Mouse (Mus musculus) MEL (cell line): Measurements from ENCODE around the gene Morn1. TPM values are rescaled to one million over a fixed set of nuclear protein-coding genes. Genes with fewer than 3 reads are reported as not detected.

Experiments
- DNase-seq: peaks from one replicate; pipeline ENCODE4 v3.0.0; 2011; ENCODE audit warnings: low read depth, low spot score
- H3K27ac ChIP-seq: 2 replicates; pipeline ENCODE4 v1.5.1; 2012; ENCODE audit warnings: low read depth, mild to moderate bottlenecking, control low read depth, low read length, moderate library complexity; ENCODE audit not compliant: control insufficient read depth
- H3K27me3 ChIP-seq, 2 experiments: fragments of 150-350 bp in 1 of 2; sonication (generic) in 1 of 2; 2 replicates each; pipeline ENCODE4 v1.6.1; 2012; ENCODE audit warnings: low read length in 2 of 2, mild to moderate bottlenecking in 2 of 2, improper control_type of control experiment in 1 of 2, moderate library complexity in 1 of 2; ENCODE audit not compliant: insufficient read depth in 2 of 2, control insufficient read depth in 1 of 2
- H3K36me3 ChIP-seq, 2 experiments: 2 replicates each; pipeline ENCODE4 v1.6.1; 2012 to 2014; ENCODE audit warnings: low read length in 2 of 2, improper control_type of control experiment in 1 of 2, inconsistent platforms in 1 of 2, mild to moderate bottlenecking in 1 of 2; ENCODE audit not compliant: insufficient read depth in 2 of 2, control insufficient read depth in 1 of 2
- H3K4me1 ChIP-seq, 2 experiments: fragments of 150-350 bp in 1 of 2; sonication (generic) in 1 of 2; 2 replicates each; pipeline ENCODE4 v1.6.1; 2012; ENCODE audit warnings: low read length in 2 of 2, improper control_type of control experiment in 1 of 2, mild to moderate bottlenecking in 1 of 2; ENCODE audit not compliant: insufficient read depth in 2 of 2, control insufficient read depth in 1 of 2
- H3K4me3 ChIP-seq, 2 experiments: fragments of 150-350 bp in 1 of 2; sonication (generic) in 1 of 2; 2 replicates each; pipeline ENCODE4 v1.5.1; 2012; ENCODE audit warnings: low read depth in 2 of 2, low read length in 2 of 2, mild to moderate bottlenecking in 2 of 2, moderate library complexity in 2 of 2, control low read depth in 1 of 2, improper control_type of control experiment in 1 of 2; ENCODE audit not compliant: control insufficient read depth in 1 of 2, insufficient read depth in 1 of 2
- H3K79me2 ChIP-seq: 2 replicates; pipeline ENCODE4 v1.6.1; 2012; ENCODE audit warnings: mild to moderate bottlenecking, low read length, moderate library complexity; ENCODE audit not compliant: control insufficient read depth, poor library complexity, insufficient read depth
- H3K9ac ChIP-seq: 2 replicates; pipeline ENCODE4 v1.6.1; 2012; ENCODE audit warnings: low read depth, mild to moderate bottlenecking, control low read depth, low read length, moderate library complexity; ENCODE audit not compliant: control insufficient read depth, poor library complexity, severe bottlenecking
- H3K9me3 ChIP-seq: fragments of 150-350 bp; sonication (generic); replicated peaks from 2 replicates; pipeline ENCODE4 v1.6.1; 2012; ENCODE audit warnings: mild to moderate bottlenecking, low read length, improper control_type of control experiment, moderate library complexity; ENCODE audit not compliant: insufficient read depth
- CHD2 ChIP-seq: IDR thresholded peaks from 2 replicates; pipeline ENCODE4 v1.6.1; 2011; ENCODE audit warnings: low read length, improper control_type of control experiment
- ELF1 ChIP-seq: IDR thresholded peaks from 2 replicates; pipeline ENCODE4 v1.6.1; 2014; ENCODE audit warnings: low read depth, mild to moderate bottlenecking, inconsistent platforms, low read length, improper control_type of control experiment, moderate library complexity
- EP300 ChIP-seq, 2 experiments: IDR thresholded peaks; 2 replicates each; pipeline ENCODE4 v1.6.1; 2011; ENCODE audit warnings: improper control_type of control experiment in 2 of 2, low read length in 2 of 2, low read depth in 1 of 2, mild to moderate bottlenecking in 1 of 2
- GABPA ChIP-seq: IDR thresholded peaks from 2 replicates; pipeline ENCODE4 v1.6.1; 2012; ENCODE audit warnings: low read depth, mild to moderate bottlenecking, inconsistent platforms, low read length, improper control_type of control experiment, moderate library complexity
- GATA1 ChIP-seq: IDR thresholded peaks from 2 replicates; pipeline ENCODE4 v1.6.1; 2011; ENCODE audit warnings: low read depth, low read length, improper control_type of control experiment
- HCFC1 ChIP-seq: IDR thresholded peaks from 2 replicates; pipeline ENCODE4 v1.6.1; 2012; ENCODE audit warnings: low read depth, mild to moderate bottlenecking, inconsistent platforms, low read length, improper control_type of control experiment, moderate library complexity
- MAFK ChIP-seq: IDR thresholded peaks from 2 replicates; pipeline ENCODE4 v1.6.1; 2011; ENCODE audit warnings: low read depth, mild to moderate bottlenecking, low read length, improper control_type of control experiment, borderline replicate concordance
- MAX ChIP-seq: IDR thresholded peaks from 2 replicates; pipeline ENCODE4 v1.6.1; 2011; ENCODE audit warnings: low read length, improper control_type of control experiment
- MAZ ChIP-seq: IDR thresholded peaks from 2 replicates; pipeline ENCODE4 v1.6.1; 2012; ENCODE audit warnings: low read depth, mild to moderate bottlenecking, inconsistent platforms, low read length, improper control_type of control experiment
- MEF2A ChIP-seq: IDR thresholded peaks from 2 replicates; pipeline ENCODE4 v1.6.1; 2014; ENCODE audit warnings: low read depth, mild to moderate bottlenecking, inconsistent platforms, low read length, improper control_type of control experiment; ENCODE audit not compliant: poor library complexity, insufficient replicate concordance, severe bottlenecking; ENCODE audit errors: extremely low read depth
- MXI1 ChIP-seq: IDR thresholded peaks from 2 replicates; pipeline ENCODE4 v1.6.1; 2011; ENCODE audit warnings: mild to moderate bottlenecking, low read depth, low read length, improper control_type of control experiment
- NELFE ChIP-seq: IDR thresholded peaks from 2 replicates; pipeline ENCODE4 v1.6.1; 2011; ENCODE audit warnings: low read depth, low read length, improper control_type of control experiment
- NRF1 ChIP-seq: IDR thresholded peaks from 2 replicates; pipeline ENCODE4 v1.6.1; 2014; ENCODE audit warnings: low read depth, mild to moderate bottlenecking, inconsistent platforms, low read length, improper control_type of control experiment, moderate library complexity; ENCODE audit not compliant: poor library complexity, insufficient read depth, severe bottlenecking
- POLR2AphosphoS2 ChIP-seq: IDR thresholded peaks from 2 replicates; pipeline ENCODE4 v1.6.1; 2011; ENCODE audit warnings: low read length, improper control_type of control experiment
- POLR2AphosphoS5 ChIP-seq: IDR thresholded peaks from 2 replicates; pipeline ENCODE4 v1.6.1; 2012; ENCODE audit warnings: low read depth, borderline replicate concordance, mild to moderate bottlenecking, inconsistent platforms, low read length, moderate library complexity, mixed read lengths
- RAD21 ChIP-seq: IDR thresholded peaks from 2 replicates; pipeline ENCODE4 v1.6.1; 2011; ENCODE audit warnings: mild to moderate bottlenecking, low read depth, low read length, improper control_type of control experiment
- RCOR1 ChIP-seq: IDR thresholded peaks from 2 replicates; pipeline ENCODE4 v1.6.1; 2012; ENCODE audit warnings: low read depth, mild to moderate bottlenecking, inconsistent platforms, low read length, improper control_type of control experiment
- SIN3A ChIP-seq: IDR thresholded peaks from 2 replicates; pipeline ENCODE4 v1.6.1; 2012; ENCODE audit warnings: low read length, improper control_type of control experiment, inconsistent platforms
- SMC3 ChIP-seq: IDR thresholded peaks from 2 replicates; pipeline ENCODE4 v1.6.1; 2011; ENCODE audit warnings: low read depth, low read length, improper control_type of control experiment
- TAL1 ChIP-seq: IDR thresholded peaks from 2 replicates; pipeline ENCODE4 v1.6.1; 2012; ENCODE audit warnings: mild to moderate bottlenecking, inconsistent platforms, low read length, moderate library complexity, mixed read lengths
- TBP ChIP-seq: IDR thresholded peaks from 2 replicates; pipeline ENCODE4 v1.8.0; 2011; ENCODE audit warnings: low read depth, low read length, improper control_type of control experiment
- USF1 ChIP-seq: IDR thresholded peaks from 2 replicates; pipeline ENCODE4 v1.6.1; 2014; ENCODE audit warnings: low read depth, mild to moderate bottlenecking, inconsistent platforms, low read length, improper control_type of control experiment, moderate library complexity
- USF2 ChIP-seq, 2 experiments: IDR thresholded peaks; 2 replicates each; pipeline ENCODE4 v1.6.1; 2011 to 2012; ENCODE audit warnings: improper control_type of control experiment in 2 of 2, low read length in 2 of 2, borderline replicate concordance in 1 of 2, inconsistent platforms in 1 of 2, low read depth in 1 of 2, mild to moderate bottlenecking in 1 of 2; ENCODE audit not compliant: insufficient read depth in 1 of 2
- ZC3H11A ChIP-seq: IDR thresholded peaks from 2 replicates; pipeline ENCODE4 v1.6.1; 2012; ENCODE audit warnings: low read depth, mild to moderate bottlenecking, inconsistent platforms, low read length, improper control_type of control experiment
- ZKSCAN1 ChIP-seq: IDR thresholded peaks from 2 replicates; pipeline ENCODE4 v1.6.1; 2012; ENCODE audit warnings: low read depth, mild to moderate bottlenecking, inconsistent platforms, low read length, improper control_type of control experiment, moderate library complexity
- ZMIZ1 ChIP-seq: IDR thresholded peaks from 2 replicates; pipeline ENCODE4 v1.6.1; 2012; ENCODE audit warnings: low read depth, mild to moderate bottlenecking, inconsistent platforms, low read length, improper control_type of control experiment, moderate library complexity
- polyA plus RNA-seq, 2 experiments: library from polyadenylated mRNA; stranded (reverse) in 1 of 2; unstranded in 1 of 2; fragments of >175 nt in 1 of 2; fragments of >200 nt in 1 of 2; gene quantifications; 2 replicates each; pipeline versions ENCODE4 v1.2.1 to v1.2.4; 2012; ENCODE audit warnings: low replicate concordance in 2 of 2, low read depth in 1 of 2; ENCODE audit not compliant: insufficient read length in 2 of 2, insufficient read depth in 1 of 2, missing spikeins in 1 of 2
- total RNA-seq: library from RNA; depleted of rRNA; stranded (reverse); fragments of 300-350 nt; gene quantifications from 2 replicates; pipeline ENCODE4 v1.2.3, GENCODE M21; 2012

Gene Morn1
- total and polyA plus RNA-seq, 3 experiments: 4.1 to 4.4 TPM; not detected in 1

GRCm38 (mm10) chr4:155126602-155127372, 40.4 kb downstream of the Morn1 start:
- Histone ChIP-seq H3K4me1 (peaks cover 8 to 27% of the 10 kb centered on the region in 2 experiments; a peak in 3 of 4 replicates), H3K27ac (no peak overlapping the region), H3K9ac (no peak overlapping the region), H3K4me3 (no peak overlapping the region), H3K36me3 (peaks cover 0 to 10% of the 10 kb centered on the region in 2 experiments; a peak in 2 of 4 replicates), H3K79me2 (no peaks in the 10 kb centered on the region), H3K9me3 (no peaks in the 10 kb centered on the region), H3K27me3 (no peaks in the 10 kb centered on the region)
- DNase-seq: no peak
- TF ChIP-seq SMC3 (no peak), RAD21 (no peak), USF2 (IDR thresholded peaks at IDR 0.05; ENCODE audit: borderline replicate concordance in 1 of 2, insufficient read depth in 1 of 2, low read depth in 1 of 2, low read length in 2 of 2) (no peak), NRF1 (no peak), MAX (no peak), ZMIZ1 (no peak), HCFC1 (no peak), CHD2 (no peak), USF1 (no peak), MAZ (no peak), POLR2AphosphoS5 (no peak), GATA1 (no peak), RCOR1 (no peak), EP300 (IDR thresholded peaks at IDR 0.05; ENCODE audit: low read depth in 1 of 2, low read length in 2 of 2) (no peak), ZC3H11A (no peak), TAL1 (no peak), MAFK (no peak), TBP (no peak), GABPA (no peak), ZKSCAN1 (no peak)

GRCm38 (mm10) chr4:155128411-155128810, 42.0 kb downstream of the Morn1 start:
- Histone ChIP-seq H3K9ac (no peak overlapping the region), H3K36me3 (peaks cover 0 to 8% of the 10 kb centered on the region in 2 experiments; a peak in 2 of 4 replicates), H3K79me2 (no peaks in the 10 kb centered on the region), H3K4me1 (peaks cover 5 to 17% of the 10 kb centered on the region in 2 experiments; a peak in 3 of 4 replicates), H3K27me3 (no peaks in the 10 kb centered on the region), H3K9me3 (no peaks in the 10 kb centered on the region), H3K4me3 (no peak overlapping the region), H3K27ac (no peak overlapping the region)
- TF ChIP-seq POLR2AphosphoS2: no peak
- no peak for TF ChIP-seq TAL1
- TF ChIP-seq ZMIZ1: no peak
- no peak for TF ChIP-seq ELF1
- no peak for TF ChIP-seq MXI1
- TF ChIP-seq POLR2AphosphoS5: no peak
- TF ChIP-seq GABPA: no peak
- TF ChIP-seq CHD2: no peak
- TF ChIP-seq ZKSCAN1: no peak
- no peak for TF ChIP-seq MAZ
- no peak for TF ChIP-seq SIN3A
- no peak for TF ChIP-seq NELFE
- TF ChIP-seq ZC3H11A: no peak
- no peak for TF ChIP-seq MEF2A
- DNase-seq: no peak
